Mouse (Mus musculus) erythroid progenitor cell, adult 5-6 weeks (primary cell): Measurements from ENCODE around the gene Arntl. TPM values are rescaled to one million over a fixed set of nuclear protein-coding genes. Genes with fewer than 3 reads are reported as not detected.
"Not testable (repeated sequence)": the region's sequence is repeated elsewhere in the genome, so short reads cannot be mapped to it uniquely, and the experiment has no call there.

Source experiments
- ATAC-seq: replicated peaks from 2 replicates; pipeline ENCODE4 v1.8.0; 2016; ENCODE audit warnings: moderate number of reproducible peaks, mild to moderate bottlenecking, moderate TSS enrichment, inconsistent platforms; ENCODE audit not compliant: poor library complexity, low FRiP score, severe bottlenecking
- total RNA-seq, 2 experiments: library from RNA; stranded (forward) in 1 of 2; stranded (reverse) in 1 of 2; fragments of 150-400 nt in 1 of 2; fragments of 186-747, 209-891 nt in 1 of 2; gene quantifications; 2 replicates each; pipeline versions ENCODE4 v1.2.3 to v1.2.4; 2015 to 2017; ENCODE audit warnings: low replicate concordance in 2 of 2

The Arntl gene
- total RNA-seq, 2 experiments from 2014 or later, result 5.4 to 12.6 TPM

GRCm38 (mm10) chr7:113249134-113249825 is 42.0 kb downstream of the Arntl start:
- no peak for ATAC-seq

- no peak for ATAC-seq
Observed at GRCm38 (mm10) chr7:113250433-113250991, 43.2 kb downstream of the Arntl start.

DNA sequence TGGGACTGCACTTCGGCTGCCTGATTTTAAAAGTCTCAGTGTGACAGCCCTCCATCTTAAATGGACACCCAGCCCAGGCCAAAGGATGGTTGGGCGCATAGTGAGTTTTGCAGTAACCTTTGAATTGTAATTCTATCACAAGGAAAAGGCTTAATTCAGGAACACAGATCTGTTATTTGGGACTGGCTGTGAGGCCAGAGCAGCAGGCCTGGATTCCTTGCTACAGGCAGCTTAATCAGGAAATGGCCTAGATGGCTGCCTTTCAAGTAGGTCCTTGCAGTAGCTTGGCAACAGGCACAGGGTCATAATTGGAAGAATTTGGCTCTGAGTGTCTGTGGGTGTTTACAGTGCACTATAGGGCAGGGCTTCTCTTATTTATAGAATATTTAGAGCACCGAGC is 43.7 kb downstream of the Arntl start:
- no peak for ATAC-seq

DNA sequence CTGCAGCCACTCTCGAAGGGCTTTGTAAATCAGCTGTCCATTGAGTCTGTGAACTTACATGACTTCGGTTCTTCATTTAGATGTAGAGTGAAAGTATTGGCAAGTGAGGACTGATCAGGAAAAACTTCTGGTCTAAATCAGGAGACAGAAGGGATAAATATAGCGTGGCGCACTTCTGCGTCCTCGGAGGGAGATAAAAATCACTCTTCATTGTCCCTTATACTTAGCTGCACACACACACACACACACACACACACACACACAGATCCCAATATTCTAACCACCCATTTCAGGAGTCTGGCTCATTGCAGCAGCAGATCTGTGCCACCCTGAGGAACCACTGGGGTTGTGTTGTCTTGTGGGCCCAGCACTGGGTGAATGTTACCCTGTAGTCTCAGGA is 44.3 kb downstream of the Arntl start:
- ATAC-seq, result no peak

GRCm38 (mm10) chr7:113253777-113254405 is 46.6 kb downstream of the Arntl start:
- ATAC-seq, result no peak

- no peak for ATAC-seq
Observed at GRCm38 (mm10) chr7:113256046-113256445, 48.8 kb downstream of the Arntl start.

GRCm38 (mm10) chr7:113258430-113258829 is 51.2 kb downstream of the Arntl start:
- ATAC-seq, result peak; percentile 38; the same call in 1 of the 2 replicates

DNA sequence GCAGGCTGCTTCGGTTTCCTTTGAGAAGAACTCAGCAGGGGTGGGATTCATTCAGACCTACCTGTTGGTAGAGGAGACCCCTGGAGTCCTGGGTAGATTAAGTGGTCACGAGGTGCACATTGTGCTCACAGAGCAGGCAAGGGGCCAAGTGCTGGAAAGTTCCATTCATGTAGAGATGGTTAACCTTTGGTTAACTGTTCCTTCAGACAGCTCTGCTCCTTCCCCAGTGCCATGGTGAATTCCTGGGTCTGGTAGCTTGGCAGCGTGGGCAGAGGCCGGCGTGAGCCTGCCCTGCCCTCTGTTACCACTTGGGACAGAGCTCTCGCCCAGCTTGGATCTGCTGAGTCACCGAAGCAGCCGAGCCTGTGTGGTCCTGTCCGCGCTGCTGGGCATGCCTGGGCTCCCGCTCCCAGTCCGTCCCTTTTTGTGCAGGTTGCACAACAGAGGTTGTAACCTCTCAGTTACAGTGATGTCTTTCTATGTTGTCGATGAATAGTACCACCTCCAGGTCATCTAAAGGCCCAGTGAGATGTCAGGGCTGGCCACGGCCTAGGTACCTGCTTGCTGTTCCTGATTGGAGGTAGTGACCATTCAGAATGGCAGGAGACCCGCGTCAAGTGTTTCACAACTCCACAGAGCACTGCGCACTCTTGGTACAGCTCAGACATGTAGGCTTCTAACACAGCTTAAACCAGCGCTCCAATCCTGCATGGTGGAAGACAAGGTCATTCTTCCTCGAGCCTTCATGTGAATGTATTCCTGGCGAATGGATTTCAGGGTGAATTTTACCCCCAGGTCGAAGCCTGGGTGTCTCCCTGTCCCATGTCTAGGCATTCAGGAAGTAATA is 53.3 kb downstream of the Arntl start:
- peak; percentile 85 for ATAC-seq

DNA sequence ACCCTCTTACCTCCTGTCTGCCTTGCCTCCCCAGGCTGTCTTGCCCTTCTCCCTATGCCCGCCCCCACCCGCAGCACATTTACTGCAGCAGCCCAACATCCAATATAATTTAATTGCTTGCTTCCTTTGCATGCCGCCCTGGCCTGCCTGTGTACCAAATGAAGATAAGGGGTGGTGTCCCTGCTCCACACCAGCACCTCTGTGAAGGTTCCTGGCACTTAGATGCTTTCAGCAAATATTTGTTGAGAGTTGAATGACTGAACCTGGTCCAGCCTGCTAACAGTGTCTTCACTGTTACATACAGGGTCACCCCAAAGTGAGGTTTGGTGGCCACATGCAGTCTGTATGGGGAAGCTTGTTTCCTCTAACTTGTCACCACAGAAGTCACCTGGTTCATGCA is 54.4 kb downstream of the Arntl start:
- ATAC-seq, result no peak

GRCm38 (mm10) chr7:113262510-113263467 is 55.5 kb downstream of the Arntl start:
- not testable (repeated sequence) for ATAC-seq

DNA sequence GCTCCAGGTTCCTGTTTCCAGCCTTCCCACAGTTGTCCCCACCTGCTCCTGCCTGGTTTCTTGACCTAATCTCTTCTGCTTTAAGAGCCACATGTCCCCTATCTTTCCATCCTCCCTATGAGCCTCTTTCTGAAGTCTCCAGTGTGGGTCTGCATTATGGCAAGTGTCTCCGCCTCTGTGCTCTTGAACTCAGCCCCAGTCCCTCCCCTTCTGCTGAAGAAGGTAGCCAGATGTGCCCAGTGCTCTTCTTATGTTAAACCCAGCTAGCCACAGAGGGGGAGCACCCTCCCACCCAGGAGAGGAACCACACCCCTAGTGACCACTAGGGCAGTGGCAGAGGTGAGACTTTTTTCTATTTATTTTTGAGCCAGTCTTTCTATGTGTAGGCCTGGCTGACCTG is 56.7 kb downstream of the Arntl start:
- ATAC-seq, result no peak

- peak; percentile 71 for ATAC-seq
Observed at GRCm38 (mm10) chr7:113268287-113268686, 61.0 kb downstream of the Arntl start.

GRCm38 (mm10) chr7:113269081-113269480 is 61.8 kb downstream of the Arntl start:
- ATAC-seq, result no peak

GRCm38 (mm10) chr7:113269921-113270320 is 62.7 kb downstream of the Arntl start:
- ATAC-seq, result no peak

- no peak for ATAC-seq
Observed at GRCm38 (mm10) chr7:113270551-113270950, 63.3 kb downstream of the Arntl start.

- ATAC-seq, result no peak
Observed at GRCm38 (mm10) chr7:113270991-113271390, 63.7 kb downstream of the Arntl start.

DNA sequence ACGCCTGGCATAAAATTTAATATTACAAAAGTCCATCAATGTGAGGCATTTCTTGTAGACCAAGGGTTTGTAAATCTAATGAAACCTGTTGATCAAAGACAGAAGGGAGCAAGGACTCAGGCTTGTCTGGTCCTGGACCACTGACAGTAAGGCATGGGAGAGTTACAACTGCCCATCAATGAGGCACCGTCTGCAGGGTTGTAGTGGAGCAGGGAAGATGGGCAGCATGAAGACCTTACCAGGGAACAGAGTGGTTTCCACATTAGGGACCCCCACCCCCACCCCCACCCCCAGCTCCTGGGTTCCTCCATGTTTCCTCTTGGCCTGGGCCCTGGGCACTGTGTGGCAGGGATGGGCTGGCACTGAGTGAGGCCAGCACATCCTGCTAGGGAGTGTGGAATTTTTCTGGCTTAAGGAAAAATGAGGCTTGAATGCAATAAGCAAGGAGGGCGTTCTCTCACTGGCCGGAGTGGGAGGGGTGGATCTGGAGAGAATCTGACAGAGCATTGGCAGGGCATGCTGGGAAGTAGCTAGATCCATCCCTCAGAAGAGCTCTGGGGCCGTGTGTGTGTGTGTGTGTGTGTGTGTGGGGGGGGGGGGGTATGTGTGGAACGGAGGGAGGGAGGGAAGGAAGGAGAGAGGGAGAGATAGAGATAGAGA is 65.2 kb downstream of the Arntl start:
- no peak for ATAC-seq

DNA sequence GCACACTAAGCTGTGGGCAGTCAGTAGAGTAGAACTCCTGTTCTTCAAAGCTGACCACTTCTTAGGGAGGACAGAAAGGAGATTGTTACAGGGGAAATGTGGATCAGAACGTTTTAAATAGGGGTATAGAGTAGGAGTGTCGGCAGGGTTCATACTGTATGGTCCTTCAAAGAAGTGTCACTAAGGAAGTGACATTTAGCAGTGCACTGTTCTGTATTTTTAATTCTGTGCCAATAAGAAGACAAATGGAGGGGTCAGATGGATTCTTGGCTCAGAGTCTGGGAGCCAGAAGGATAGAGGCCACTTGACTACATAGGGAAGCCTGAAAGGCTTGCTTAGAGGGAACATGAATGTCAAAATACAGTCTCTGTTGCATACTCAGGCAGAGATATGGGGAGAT is 70.0 kb downstream of the Arntl start:
- no peak for ATAC-seq

DNA sequence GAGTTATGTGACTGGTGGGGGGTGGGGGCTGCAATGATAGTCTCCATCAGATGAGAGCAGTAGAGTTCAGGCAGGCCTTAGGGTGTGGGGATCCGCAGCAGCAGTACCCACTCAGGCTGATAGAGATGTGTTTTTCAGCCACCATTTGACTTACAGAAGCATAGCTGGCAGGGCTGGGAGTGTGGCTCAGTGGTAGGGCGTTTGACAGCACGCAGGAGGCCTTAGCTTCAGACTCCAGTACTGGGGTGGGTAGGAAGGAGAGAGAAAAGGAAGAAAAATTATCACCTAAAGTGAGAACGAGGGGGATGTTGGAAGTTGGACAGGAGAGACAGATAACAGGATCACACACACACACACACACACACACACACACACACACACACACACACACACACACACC is 71.2 kb downstream of the Arntl start:
- no peak for ATAC-seq
